Mouse (Mus musculus) small intestine, adult 2 months (tissue): ENCODE results near the gene Prph2.

ENCODE experiments used
- CTCF ChIP-seq: fragments of 200-500 bp; IDR thresholded peaks from 2 replicates; pipeline ENCODE4 v1.5.1; 2012; ENCODE audit warnings: low read depth, mild to moderate bottlenecking, control low read depth, inconsistent platforms, low read length, moderate library complexity, mixed read lengths; ENCODE audit not compliant: insufficient replicate concordance, insufficient read length; ENCODE audit errors: extremely low read depth
- POLR2A ChIP-seq: fragments of 200-500 bp; IDR thresholded peaks from 2 replicates; pipeline ENCODE4 v1.6.1; 2012; ENCODE audit warnings: low read depth, mild to moderate bottlenecking, control low read depth, inconsistent platforms, low read length, moderate library complexity

DNA sequence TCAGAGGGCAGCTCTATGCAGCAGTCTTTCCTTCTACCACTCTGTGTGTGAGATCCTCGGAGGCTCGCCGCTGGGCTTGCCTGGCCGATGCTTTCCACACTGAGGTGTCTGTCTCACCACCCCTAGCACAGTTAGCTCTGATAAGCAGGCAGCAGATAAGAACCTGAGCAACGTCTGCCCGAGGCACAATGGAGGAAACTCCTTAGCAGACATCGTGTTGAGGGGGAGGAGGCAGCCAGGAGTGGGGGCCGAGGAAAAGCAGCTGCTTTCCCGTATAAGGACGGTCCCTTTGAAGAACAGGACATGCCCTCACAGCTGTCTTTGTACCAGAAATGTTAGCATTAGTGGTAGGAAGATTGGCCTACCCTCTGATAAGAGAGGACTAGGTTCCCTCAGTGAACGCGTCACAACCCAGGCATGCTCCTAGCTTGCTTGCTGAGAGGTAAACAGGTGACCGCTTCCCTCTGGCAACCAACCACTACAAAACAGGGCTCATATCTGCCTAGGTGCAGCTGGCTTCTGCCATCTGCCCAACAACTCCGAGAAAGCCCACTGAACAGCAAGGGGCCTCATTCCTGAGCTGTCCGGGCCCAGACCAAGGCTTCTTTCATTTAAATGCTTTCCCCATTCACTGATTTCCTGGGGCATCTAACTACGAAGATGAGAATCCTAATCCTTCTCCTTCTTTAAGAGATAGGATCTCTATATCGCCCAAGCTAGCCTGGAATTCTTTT is 24.2 kb upstream of the Prph2 start:
- no peak for TF ChIP-seq CTCF
- no peak for TF ChIP-seq POLR2A
